Mouse (Mus musculus) kidney, embryonic 15.5 days (tissue): ENCODE results near the gene Usp22. TPM values are rescaled to one million over a fixed set of nuclear protein-coding genes. Genes with fewer than 3 reads are reported as not detected.
"Not testable (repeated sequence)": the region's sequence is repeated elsewhere in the genome, so short reads cannot be mapped to it uniquely, and the experiment has no call there.

Experiments used
- ATAC-seq: fragments of 200-750 bp; cut with Nextera tagmentation; replicated peaks from 2 replicates; pipeline ENCODE4 v1.8.0; 2017; ENCODE audit warnings: moderate TSS enrichment; ENCODE audit not compliant: low FRiP score
- H3K27ac ChIP-seq: fragments of 300-500 bp; sonication (generic); 2 replicates; pipeline ENCODE4 v1.5.1; 2015; ENCODE audit warnings: mild to moderate bottlenecking, inconsistent platforms
- H3K27me3 ChIP-seq: fragments of 300-500 bp; sonication (generic); 2 replicates; pipeline ENCODE4 v1.6.1; 2015; ENCODE audit warnings: inconsistent platforms
- H3K36me3 ChIP-seq: fragments of 300-500 bp; sonication (generic); 2 replicates; pipeline ENCODE4 v1.6.1; 2015; ENCODE audit warnings: inconsistent platforms
- H3K4me1 ChIP-seq: fragments of 300-500 bp; sonication (generic); 2 replicates; pipeline ENCODE4 v1.6.1; 2015; ENCODE audit warnings: inconsistent platforms
- H3K4me2 ChIP-seq: fragments of 300-500 bp; sonication (generic); 2 replicates; pipeline ENCODE4 v1.6.1; 2015; ENCODE audit warnings: moderate library complexity, mild to moderate bottlenecking, inconsistent platforms
- H3K4me3 ChIP-seq: fragments of 300-500 bp; sonication (generic); replicated peaks from 2 replicates; pipeline ENCODE4 v1.5.1; 2015; ENCODE audit warnings: mild to moderate bottlenecking, inconsistent platforms
- H3K9ac ChIP-seq: fragments of 300-500 bp; sonication (generic); 2 replicates; pipeline ENCODE4 v1.6.1; 2015; ENCODE audit warnings: mild to moderate bottlenecking, inconsistent platforms
- H3K9me3 ChIP-seq: fragments of 300-500 bp; sonication (generic); replicated peaks from 2 replicates; pipeline ENCODE4 v1.6.1; 2016; ENCODE audit warnings: inconsistent platforms
- WGBS: fragments of 180-500 bp; shearing (Covaris S2); methylation state at CpG from one replicate; pipeline ENCODE4 v1.1.7; 2015; ENCODE audit warnings: mixed read lengths; 5-methylcytosine and 5-hydroxymethylcytosine counted together
- polyA plus RNA-seq: library from polyadenylated mRNA; unstranded; fragments of >200 nt; fragmentation: Nextera tagmentation; extraction: Ambion mirVana; gene quantifications from 2 replicates; pipeline ENCODE4 v1.2.1, GENCODE M21; 2015

Usp22 gene
- polyA plus RNA-seq, 1 experiment from 2014 or later, result 133 TPM

DNA sequence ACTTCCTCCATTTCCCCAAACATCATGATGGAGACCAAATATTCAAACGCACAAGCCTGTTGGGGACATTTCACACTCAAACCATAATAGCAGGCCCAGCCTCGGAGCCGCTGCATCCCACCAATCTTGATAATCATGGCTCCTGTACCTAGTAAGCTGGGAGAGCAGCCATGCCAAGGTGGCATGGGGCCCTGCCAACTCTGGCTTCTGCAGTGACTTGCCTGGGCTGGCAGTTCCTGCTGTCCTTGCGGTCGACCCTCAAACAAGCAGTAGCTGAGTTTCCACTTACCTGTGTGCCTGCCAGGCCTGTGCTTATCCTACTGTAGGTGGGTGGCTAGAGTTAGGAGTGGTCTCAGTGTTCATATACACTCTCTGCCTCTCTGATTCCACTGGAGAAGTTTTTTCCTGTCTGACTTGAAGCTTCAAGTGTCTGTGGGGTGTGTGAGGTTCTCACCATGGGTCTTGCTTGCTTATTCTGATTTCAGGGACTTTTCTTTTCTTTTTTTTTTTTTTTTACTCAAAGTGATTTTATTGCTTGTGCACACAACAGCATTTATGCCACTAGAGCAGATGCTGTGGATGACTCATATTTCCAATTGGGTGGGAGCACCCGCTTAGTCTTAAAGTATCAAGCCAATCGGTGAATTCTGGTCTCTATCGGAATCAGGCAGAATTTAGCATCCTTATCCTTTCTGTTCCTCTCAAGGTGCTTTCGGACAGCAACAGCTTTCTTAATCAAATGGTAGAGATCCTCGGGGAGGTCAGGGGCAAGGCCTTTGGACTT is 30.5 kb upstream of the Usp22 start:
- H3K36me3 ChIP-seq, result no peaks in the 10 kb centered on the region
- ATAC-seq, result no peak
- H3K4me2 ChIP-seq, result no peak overlapping the region
- H3K9me3 ChIP-seq, result no peaks in the 10 kb centered on the region
- H3K27me3 ChIP-seq, result no peaks in the 10 kb centered on the region
- no peak overlapping the region for H3K27ac ChIP-seq
- no peak overlapping the region for H3K9ac ChIP-seq
- WGBS, result 93% methylated on average over 9 of the region's 10 CpGs
- H3K4me3 ChIP-seq, result no peak overlapping the region
- peaks cover 2% of the 10 kb centered on the region; the same call in 1 of the 2 replicates for H3K4me1 ChIP-seq

DNA sequence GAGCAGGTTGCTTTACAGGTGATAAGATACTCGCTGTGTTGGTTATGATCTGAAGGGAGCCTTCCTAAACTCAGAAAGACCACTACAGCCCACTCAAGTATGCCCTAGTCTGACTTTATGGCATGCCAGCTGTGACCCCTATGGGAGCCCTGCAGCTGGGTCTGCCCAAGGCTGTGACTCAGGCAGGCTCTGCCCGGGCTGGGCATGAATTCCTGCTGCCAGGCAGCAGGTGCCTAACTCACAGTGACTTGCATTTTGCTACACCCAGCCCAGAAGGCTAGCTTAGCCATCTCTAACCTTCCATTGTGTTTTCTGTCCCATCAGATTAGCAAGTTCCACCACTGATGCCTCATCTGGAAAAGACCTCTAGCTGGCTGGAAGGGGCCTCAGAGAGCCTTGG is 28.0 kb upstream of the Usp22 start:
- Histone ChIP-seq H3K27me3 (no peaks in the 10 kb centered on the region), H3K4me1 (peaks cover 6% of the 10 kb centered on the region), H3K4me2 (no peak overlapping the region), H3K27ac (no peak overlapping the region), H3K36me3 (no peaks in the 10 kb centered on the region), H3K9me3 (no peaks in the 10 kb centered on the region), H3K9ac (no peak overlapping the region), H3K4me3 (no peak overlapping the region)
- WGBS, result 79% methylated on average over 2 of the region's 2 CpGs
- no peak for ATAC-seq

DNA sequence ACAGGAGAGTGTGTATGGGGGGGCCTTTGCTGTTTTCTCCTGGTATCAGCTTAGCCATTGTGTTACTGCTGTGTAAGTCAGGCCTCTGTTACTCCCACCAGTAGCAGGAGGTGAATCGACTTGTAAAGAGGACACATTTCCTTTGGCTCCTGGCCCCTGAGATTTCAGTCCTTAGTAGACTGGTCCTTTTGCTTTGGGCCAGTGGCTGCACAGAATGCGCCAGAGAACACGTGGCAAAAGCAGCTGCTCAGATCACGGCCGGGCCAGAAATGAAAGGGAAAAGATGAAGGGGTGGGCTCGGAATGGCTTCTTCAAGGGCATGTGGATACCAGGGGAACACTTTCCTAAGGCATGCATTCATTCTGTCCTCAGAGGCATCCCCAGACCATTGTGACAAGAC is 27.3 kb upstream of the Usp22 start:
- 69% methylated on average over 6 of the region's 6 CpGs for WGBS
- H3K4me3 ChIP-seq, result no peak overlapping the region
- no peaks in the 10 kb centered on the region for H3K27me3 ChIP-seq
- ATAC-seq, result no peak
- peaks cover 3% of the 10 kb centered on the region; the same call in 1 of the 2 replicates for H3K4me1 ChIP-seq
- no peak overlapping the region for H3K9ac ChIP-seq
- H3K27ac ChIP-seq, result no peak overlapping the region
- no peaks in the 10 kb centered on the region for H3K36me3 ChIP-seq
- no peak overlapping the region for H3K4me2 ChIP-seq
- H3K9me3 ChIP-seq, result no peaks in the 10 kb centered on the region

DNA sequence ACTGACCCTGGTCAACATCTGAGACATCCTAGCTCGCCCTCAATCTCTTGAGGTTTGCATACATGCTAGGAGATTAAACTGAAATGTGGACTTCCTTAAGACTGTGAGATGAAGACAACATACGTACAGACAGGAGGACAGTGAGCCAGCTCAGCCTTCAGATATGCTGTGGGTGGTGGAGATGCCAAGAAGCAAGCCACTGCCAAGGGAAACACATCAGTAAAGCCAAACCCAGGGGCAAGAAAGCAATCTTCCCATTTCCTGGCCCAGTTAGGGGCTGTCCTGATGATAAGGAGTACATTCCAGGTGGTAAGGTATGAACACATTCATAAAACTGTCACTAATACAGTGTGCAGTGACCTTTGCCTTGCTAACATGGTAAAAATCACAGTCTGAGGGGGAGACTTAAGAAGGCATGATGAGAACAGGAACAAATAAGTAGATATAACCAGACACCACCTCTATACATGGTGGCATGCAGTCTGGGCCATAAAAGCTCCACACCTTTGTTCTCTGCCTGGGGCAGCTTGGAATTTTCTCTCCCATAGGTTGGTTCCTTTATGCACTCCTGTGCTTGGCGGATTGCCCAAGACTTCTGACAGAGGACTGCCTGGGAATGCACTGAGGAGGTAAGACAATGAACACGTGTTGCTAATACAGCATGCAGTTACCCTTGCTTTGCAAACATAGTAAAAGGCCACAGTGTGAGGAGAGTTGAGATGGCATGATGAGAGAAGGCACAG is 24.9 kb upstream of the Usp22 start:
- H3K27me3 ChIP-seq, result peaks cover 4% of the 10 kb centered on the region; the same call in 1 of the 2 replicates
- H3K4me1 ChIP-seq, result peaks cover 3% of the 10 kb centered on the region; the same call in 1 of the 2 replicates
- WGBS, result 64% methylated on average over 4 of the region's 4 CpGs
- no peak overlapping the region for H3K27ac ChIP-seq
- H3K4me2 ChIP-seq, result no peak overlapping the region
- ATAC-seq, result no peak
- H3K36me3 ChIP-seq, result no peaks in the 10 kb centered on the region
- no peak overlapping the region for H3K4me3 ChIP-seq
- no peak overlapping the region for H3K9ac ChIP-seq
- H3K9me3 ChIP-seq, result no peaks in the 10 kb centered on the region

DNA sequence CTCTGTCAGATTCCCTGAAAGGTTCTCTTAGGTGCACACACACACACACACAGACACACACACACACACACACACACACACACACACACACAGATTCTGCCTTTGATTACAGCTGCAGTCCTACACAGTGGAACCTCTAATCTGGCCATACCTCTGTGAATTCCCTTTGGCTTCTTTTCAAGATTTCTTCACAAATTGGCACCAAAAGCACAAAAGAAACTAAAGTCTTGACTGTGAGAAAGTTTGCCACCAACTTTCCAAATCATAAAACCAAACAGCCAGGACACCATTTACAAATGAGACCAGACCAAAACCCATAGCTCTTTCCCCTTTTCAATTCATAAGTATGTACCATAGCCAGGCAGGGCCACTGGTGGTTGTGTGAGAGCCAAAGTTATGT is 23.1 kb upstream of the Usp22 start:
- peaks cover 3% of the 10 kb centered on the region; the same call in 1 of the 2 replicates for H3K4me1 ChIP-seq
- no peak overlapping the region for H3K27ac ChIP-seq
- no peak overlapping the region for H3K4me2 ChIP-seq
- ATAC-seq, result no peak
- peaks cover 15% of the 10 kb centered on the region for H3K27me3 ChIP-seq
- no peak overlapping the region for H3K9ac ChIP-seq
- H3K4me3 ChIP-seq, result no peak overlapping the region
- H3K9me3 ChIP-seq, result no peaks in the 10 kb centered on the region
- no peaks in the 10 kb centered on the region for H3K36me3 ChIP-seq

DNA sequence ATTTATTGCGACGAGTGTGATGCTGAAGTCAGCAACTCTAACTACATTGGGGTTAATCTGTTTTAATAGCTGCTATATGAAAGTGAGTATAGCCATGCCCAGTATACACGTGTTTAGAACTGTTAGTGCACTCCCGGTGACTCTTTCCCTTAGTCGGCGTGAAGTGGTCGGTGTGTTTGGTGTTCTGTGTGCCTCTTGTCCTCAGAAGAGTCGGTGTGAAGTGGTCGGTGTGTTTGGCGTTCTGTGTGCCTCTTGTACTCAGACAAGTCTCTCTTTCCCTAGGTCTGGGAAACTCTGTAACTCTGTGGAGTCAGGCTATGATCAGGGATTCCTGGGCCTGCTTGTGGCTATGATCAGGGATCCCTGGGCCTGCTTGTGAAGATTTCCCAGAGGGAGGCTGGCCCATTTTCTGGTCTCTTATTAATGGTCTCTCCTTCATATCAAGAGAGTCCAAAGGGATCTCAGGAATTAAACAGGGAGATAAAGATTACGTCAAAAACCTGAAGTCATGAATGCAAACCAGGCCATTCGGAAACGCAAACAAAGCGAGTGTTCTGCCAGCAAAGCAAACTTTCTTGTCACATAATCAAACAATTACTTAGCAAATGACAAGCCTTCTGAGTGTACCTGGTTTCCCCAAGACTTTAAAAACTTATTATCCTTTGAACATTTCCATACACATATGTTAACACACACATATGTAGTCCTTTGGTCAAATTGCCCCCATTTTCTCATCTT is 21.9 kb upstream of the Usp22 start:
- Histone ChIP-seq H3K9ac (no peak overlapping the region), H3K4me1 (peaks cover 3% of the 10 kb centered on the region; the same call in 1 of the 2 replicates), H3K4me2 (no peak overlapping the region), H3K27me3 (peaks cover 15% of the 10 kb centered on the region), H3K36me3 (no peaks in the 10 kb centered on the region), H3K4me3 (no peak overlapping the region), H3K9me3 (no peaks in the 10 kb centered on the region), H3K27ac (no peak overlapping the region)
- ATAC-seq, result no peak
- 85% methylated on average over 14 of the region's 14 CpGs for WGBS

DNA sequence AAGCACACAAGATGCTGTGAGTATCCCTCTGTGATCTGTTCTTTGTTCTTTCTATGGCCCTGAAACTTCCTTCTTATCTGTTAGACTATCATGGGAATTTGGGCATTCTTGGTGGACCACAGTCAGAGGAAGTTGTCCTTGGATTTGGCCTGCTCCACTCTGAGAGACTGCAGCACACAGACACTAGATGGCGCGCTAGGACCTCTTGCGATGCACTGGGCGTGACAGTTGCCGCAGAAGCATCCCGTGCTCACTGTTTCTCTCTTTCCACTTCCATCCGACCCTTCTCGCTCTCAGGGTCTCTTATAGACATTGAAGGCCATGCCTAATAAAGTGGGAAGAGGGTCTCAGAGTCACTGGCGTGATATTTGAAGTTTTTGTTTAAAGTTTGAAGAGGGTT is 18.5 kb upstream of the Usp22 start:
- Histone ChIP-seq H3K4me2 (no peak overlapping the region), H3K9ac (no peak overlapping the region), H3K27me3 (peaks cover 15% of the 10 kb centered on the region), H3K36me3 (no peaks in the 10 kb centered on the region), H3K4me1 (no peaks in the 10 kb centered on the region), H3K9me3 (no peaks in the 10 kb centered on the region), H3K4me3 (no peak overlapping the region), H3K27ac (no peak overlapping the region)
- 12% methylated on average over 9 of the region's 9 CpGs for WGBS
- ATAC-seq, result no peak

DNA sequence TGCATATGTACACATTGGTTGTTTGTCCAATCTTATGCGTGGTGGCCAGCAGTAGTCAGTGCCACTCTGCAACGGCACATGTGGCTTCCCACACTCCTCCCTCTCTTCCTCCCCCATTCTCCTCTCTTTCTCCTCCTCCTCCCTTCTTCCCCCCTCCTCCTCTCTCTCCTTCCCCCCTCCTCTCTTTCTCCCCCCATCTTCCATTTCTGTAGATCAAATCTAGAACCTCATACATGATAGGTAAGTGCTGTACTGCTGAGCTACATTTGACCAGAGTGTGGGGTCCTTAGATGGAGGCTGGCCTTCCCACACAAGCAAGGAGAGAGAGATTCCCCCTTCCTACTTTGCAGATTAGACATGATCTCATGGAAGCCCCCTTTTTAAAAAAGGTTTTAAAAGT is 17.9 kb upstream of the Usp22 start:
- Histone ChIP-seq H3K4me1 (no peaks in the 10 kb centered on the region), H3K9ac (no peak overlapping the region), H3K9me3 (no peaks in the 10 kb centered on the region), H3K27me3 (peaks cover 15% of the 10 kb centered on the region), H3K4me3 (no peak overlapping the region), H3K4me2 (no peak overlapping the region), H3K36me3 (no peaks in the 10 kb centered on the region), H3K27ac (no peak overlapping the region)
- no peak for ATAC-seq
- 91% methylated on average over 2 of the region's 2 CpGs for WGBS

DNA sequence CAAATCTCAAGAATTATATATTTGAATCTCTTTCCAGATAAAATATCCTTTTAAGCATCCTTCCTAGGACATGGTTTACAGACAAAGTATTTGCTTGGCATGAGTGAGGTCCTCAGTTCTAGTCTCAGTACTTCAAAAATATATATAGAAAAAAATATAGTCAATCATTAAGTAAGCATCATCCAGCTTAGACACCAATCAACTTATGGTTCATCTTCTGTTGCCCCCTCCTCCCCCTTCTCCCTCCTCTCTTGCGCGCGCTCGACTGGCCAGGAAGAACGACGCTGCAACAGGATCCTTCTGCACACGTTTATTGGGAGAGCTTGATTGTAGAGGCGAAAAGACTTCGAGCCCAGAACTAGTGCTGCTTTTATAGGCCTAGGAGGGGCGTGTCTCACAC is 17.3 kb upstream of the Usp22 start:
- H3K4me2 ChIP-seq, H3K4me1 ChIP-seq, H3K9ac ChIP-seq, H3K4me3 ChIP-seq, H3K27ac ChIP-seq, H3K36me3 ChIP-seq, ATAC-seq, H3K9me3 ChIP-seq: not testable (repeated sequence)
- WGBS, result 75% methylated on average over 7 of the region's 10 CpGs
- H3K27me3 ChIP-seq, result peaks cover 15% of the 10 kb centered on the region

DNA sequence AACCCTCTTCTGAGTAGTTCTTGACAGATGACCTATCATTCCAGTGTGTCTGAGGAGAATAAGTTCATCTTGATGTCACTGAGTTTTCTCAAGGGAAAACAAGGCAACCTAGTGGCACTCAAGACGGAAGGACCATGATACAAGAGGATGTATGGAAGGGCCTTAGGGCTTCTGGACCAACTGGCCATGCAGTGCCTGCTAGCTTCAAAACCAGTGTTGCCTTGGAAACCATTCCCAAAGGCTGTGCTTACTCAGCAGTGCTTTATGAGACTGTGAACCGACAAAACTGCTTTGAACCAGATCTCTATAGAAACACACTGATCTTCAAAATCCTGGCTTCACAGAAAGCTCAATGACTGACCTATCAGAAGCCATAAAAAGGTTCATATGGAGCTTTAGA is 15.9 kb upstream of the Usp22 start:
- H3K27ac ChIP-seq, result no peak overlapping the region
- H3K4me1 ChIP-seq, result no peaks in the 10 kb centered on the region
- H3K36me3 ChIP-seq, result no peaks in the 10 kb centered on the region
- H3K4me2 ChIP-seq, result no peak overlapping the region
- no peak for ATAC-seq
- peaks cover 15% of the 10 kb centered on the region for H3K27me3 ChIP-seq
- no peaks in the 10 kb centered on the region for H3K9me3 ChIP-seq
- H3K4me3 ChIP-seq, result no peak overlapping the region
- WGBS, result 69% methylated on average over 2 of the region's 2 CpGs
- no peak overlapping the region for H3K9ac ChIP-seq

DNA sequence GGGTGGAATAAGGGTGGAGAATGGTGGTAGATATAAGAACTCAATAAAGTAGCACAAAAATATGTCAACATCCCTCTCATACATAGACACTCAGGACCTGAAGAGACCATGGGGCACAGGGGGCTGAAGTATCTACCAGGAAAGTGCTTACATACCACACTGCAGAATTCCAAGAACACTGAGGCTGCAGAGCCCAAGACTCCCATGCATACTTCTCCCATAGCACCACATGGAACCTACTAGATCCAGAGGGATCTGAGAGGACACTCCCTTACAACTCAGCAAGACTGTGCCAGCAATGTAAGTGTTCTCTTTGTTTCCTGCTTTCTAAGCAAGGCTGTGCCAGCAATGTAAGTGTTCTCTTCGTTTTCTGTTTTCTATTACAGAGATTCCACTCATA is 9.0 kb upstream of the Usp22 start:
- no peaks in the 10 kb centered on the region for H3K4me1 ChIP-seq
- ATAC-seq, result no peak
- WGBS, result 85% methylated on average over 1 of the region's 1 CpGs
- H3K36me3 ChIP-seq, result no peaks in the 10 kb centered on the region
- H3K9ac ChIP-seq, result no peak overlapping the region
- H3K4me3 ChIP-seq, result no peak overlapping the region
- H3K27ac ChIP-seq, result no peak overlapping the region
- H3K27me3 ChIP-seq, result no peaks in the 10 kb centered on the region
- no peak overlapping the region for H3K4me2 ChIP-seq
- no peaks in the 10 kb centered on the region for H3K9me3 ChIP-seq

DNA sequence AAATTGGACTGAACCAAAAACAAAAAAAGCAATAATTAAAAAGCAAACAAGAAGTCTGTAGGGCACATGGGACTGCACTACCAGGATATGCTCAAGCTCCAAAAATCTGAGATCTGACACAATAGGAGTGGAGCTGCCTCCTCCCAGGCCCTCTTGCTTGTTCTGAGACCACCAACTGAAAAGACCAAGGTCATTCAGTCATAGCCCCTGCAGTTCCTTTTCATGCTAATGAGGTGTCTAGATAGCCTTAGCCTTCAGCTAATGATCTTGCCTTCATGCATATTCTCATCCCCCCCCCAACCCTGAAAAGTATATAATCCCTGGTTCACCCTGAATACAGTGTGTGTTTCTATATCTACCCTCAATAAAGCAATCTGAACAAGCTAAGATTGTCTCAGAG is 6.8 kb upstream of the Usp22 start:
- H3K36me3 ChIP-seq, result no peaks in the 10 kb centered on the region
- H3K27ac ChIP-seq, result no peak overlapping the region
- H3K9ac ChIP-seq, result no peak overlapping the region
- H3K27me3 ChIP-seq, result no peaks in the 10 kb centered on the region
- no peaks in the 10 kb centered on the region for H3K9me3 ChIP-seq
- H3K4me2 ChIP-seq, result no peak overlapping the region
- no peak overlapping the region for H3K4me3 ChIP-seq
- no peaks in the 10 kb centered on the region for H3K4me1 ChIP-seq
- ATAC-seq, result no peak
